Mouse (Mus musculus): Measurements from ENCODE around the gene Chaf1b. TPM values are rescaled to one million over a fixed set of nuclear protein-coding genes. Genes with fewer than 3 reads are reported as not detected.

Chaf1b gene
- total RNA-seq (2023): 12.1 to 15.7 TPM (median 15.0 TPM) in 4 replicates

DNA sequence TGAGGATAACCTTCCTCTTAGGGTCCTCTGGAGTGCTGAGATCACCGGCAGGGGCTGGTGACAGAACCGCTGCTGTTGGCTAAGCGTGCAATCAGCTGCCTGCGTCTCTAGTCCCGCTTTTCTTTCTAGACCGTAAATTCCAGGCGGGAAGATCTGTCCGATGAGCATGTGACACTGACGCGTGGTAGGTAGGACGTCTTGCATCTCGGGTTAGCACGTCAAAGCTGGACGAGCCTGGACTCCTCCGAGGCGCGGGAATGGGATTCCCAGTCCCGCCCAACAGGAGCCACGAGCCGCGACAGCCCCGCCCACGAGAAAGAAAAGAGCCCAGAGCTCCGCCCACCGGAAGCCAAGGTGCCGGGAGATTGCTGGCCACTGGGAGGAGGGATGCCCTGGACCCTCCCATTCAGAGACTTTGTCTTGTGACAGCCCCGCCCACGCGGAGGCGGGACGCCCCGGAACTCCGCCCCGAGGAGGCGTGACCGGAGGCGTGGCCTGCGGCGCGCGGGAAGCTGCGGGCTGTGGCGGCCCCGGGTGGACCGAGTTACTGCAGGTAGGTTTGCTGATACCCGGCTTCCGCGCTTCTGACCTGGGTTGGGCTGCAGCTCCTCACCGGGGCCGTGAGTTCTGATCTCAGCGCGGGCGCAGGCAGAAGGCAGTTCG lies at the start of gene Chaf1b:
Chaf1b (plus strand) TSS at position 479 of the 663 bp plus-strand sequence.

Other genes with a start within 250 kb of the Chaf1b start
- gene Cbr3, start 200.7 kb upstream of the Chaf1b start, total RNA-seq (2023): not detected in 4 replicates
- gene Dop1b, start 172.0 kb upstream of the Chaf1b start, total RNA-seq (2023): 45.4 to 60.6 TPM (median 51.7 TPM) in 4 replicates
- gene Morc3, start 51.8 kb upstream of the Chaf1b start, total RNA-seq (2023): 123 to 154 TPM (median 139 TPM) in 4 replicates
- not detected in 4 replicates for gene Cldn14, start 124.9 kb downstream of the Chaf1b start, total RNA-seq (2023)
- not detected in 4 replicates for gene Sim2, start 201.0 kb downstream of the Chaf1b start, total RNA-seq (2023)

All from B cell, adult 62 days (primary cell).